Mouse (Mus musculus) C2C12 (cell line): ENCODE measurements around the gene Fntb.

Source experiments
- CEBPB ChIP-seq: IDR thresholded peaks from one replicate; pipeline ENCODE4 v1.6.1; 2011; ENCODE audit warnings: low read depth, mild to moderate bottlenecking, control low read depth, moderate library complexity
- CTCF ChIP-seq: IDR thresholded peaks from one replicate; pipeline ENCODE4 v1.5.1; 2011; ENCODE audit not compliant: control insufficient read depth, insufficient read depth, insufficient read length
- FOSL1 ChIP-seq: IDR thresholded peaks from one replicate; pipeline ENCODE4 v1.8.0; 2011; ENCODE audit warnings: mild to moderate bottlenecking, low read length; ENCODE audit not compliant: poor library complexity, insufficient read depth, severe bottlenecking
- MAX ChIP-seq: IDR thresholded peaks from one replicate; pipeline ENCODE4 v1.6.1; 2011; ENCODE audit warnings: mild to moderate bottlenecking, control low read depth
- MYOD1 ChIP-seq: IDR thresholded peaks from one replicate; pipeline ENCODE4 v1.6.1; 2011; ENCODE audit warnings: low read depth; ENCODE audit not compliant: control insufficient read depth, insufficient read length
- MYOG ChIP-seq: IDR thresholded peaks from one replicate; pipeline ENCODE4 v1.6.1; 2011; ENCODE audit not compliant: control insufficient read depth, insufficient read length; ENCODE audit errors: extremely low read depth
- USF1 ChIP-seq: IDR thresholded peaks from one replicate; pipeline ENCODE4 v1.6.1; 2011; ENCODE audit warnings: low read depth, mild to moderate bottlenecking, control low read depth, moderate library complexity

DNA sequence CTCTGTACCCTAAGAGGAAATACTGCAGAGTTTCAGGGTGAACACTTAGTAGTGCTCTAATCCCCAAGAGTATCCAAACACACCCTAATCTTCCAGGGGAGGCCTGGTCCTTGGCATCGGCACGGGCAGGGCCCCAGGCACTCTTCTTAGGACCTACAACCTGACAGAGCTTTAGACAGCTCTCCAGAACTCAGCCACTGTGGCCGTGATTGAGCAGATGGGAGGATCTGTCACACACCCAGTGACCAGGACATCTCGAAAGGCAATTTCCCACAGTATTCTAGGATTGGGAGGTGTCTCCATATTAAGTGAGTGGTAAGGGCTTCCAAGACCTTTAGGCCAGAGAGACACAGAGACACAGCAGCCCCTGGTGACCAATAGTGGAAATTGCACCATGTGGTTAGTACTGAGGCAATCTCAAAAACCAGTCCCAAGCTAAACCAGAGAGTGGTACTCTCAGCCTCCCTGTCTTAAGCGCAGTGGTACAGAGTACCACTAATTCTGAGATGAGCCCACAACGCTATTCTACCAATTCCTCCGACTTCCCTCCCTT lies 38.4 kb downstream of the Fntb start:
- TF ChIP-seq CTCF (no peak), CEBPB (no peak), MYOG (no peak), USF1 (no peak), MYOD1 (no peak), MAX (no peak), FOSL1 (no peak)
